Mouse (Mus musculus) gastrocnemius, postnatal 10 days (tissue): ENCODE measurements around the gene 1810013L24Rik. TPM values are rescaled to one million over a fixed set of nuclear protein-coding genes. Genes with fewer than 3 reads are reported as not detected.
"Not testable (repeated sequence)": the region's sequence is repeated elsewhere in the genome, so short reads cannot be mapped to it uniquely, and the experiment has no call there.

Experiments used
- DNase-seq: peaks from one replicate; pipeline ENCODE4 v3.0.0; 2021; ENCODE audit warnings: mixed read lengths
- total RNA-seq, 2 experiments: library from RNA; stranded (reverse); gene quantifications; 2 replicates each; pipeline ENCODE4 v1.2.3; 2021

1810013L24Rik gene
- total RNA-seq, 2 experiments from 2014 or later = 64.1 to 68.9 TPM

DNA sequence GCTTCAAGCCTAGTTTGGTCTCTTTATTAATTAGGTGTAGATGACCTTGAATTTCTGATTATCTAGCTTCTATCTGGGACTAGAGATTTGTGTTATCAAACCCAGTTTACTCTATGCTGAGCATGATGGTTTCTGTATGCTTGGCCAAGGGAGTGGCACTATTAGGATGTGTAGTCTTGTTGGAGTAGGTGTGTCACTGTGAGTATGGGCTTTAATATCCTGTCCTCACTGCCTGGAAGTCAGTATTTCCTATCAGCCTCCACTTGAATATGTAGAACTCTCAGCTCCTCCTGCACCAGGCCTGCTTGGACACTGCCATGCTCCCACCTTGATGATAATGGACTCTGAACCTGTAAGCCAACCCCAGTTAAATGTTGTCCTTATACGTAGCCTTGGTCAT is 7.0 kb downstream of the 1810013L24Rik start:
- DNase-seq = no peak

- DNase-seq = no peak
Measured at GRCm38 (mm10) chr16:8837595-8837994, 7.7 kb downstream of the 1810013L24Rik start.

DNA sequence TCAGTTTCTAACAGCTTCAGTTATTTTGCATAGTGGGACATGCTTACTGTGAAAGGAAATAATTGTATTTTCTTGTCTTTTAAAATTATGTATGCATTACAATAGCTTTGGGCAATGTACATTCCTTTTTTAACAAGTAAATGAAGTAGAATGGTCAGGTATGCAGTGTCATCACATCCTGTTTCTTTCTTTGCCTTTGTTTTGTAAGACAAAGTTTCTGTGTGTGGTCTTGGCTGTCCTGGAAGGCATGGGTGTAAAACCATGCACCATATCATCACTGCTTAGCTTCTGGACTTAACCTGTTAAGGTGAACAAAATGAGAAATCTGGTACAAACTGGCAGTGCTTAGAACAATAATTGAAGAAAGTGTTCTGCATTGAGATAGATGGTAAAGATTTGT is 9.0 kb downstream of the 1810013L24Rik start:
- no peak for DNase-seq

- DNase-seq = no peak
Measured at GRCm38 (mm10) chr16:8840557-8840956, 10.7 kb downstream of the 1810013L24Rik start.

- DNase-seq = no peak
Measured at GRCm38 (mm10) chr16:8842962-8843361, 13.1 kb downstream of the 1810013L24Rik start.

- no peak for DNase-seq
Measured at GRCm38 (mm10) chr16:8843580-8844175, 13.8 kb downstream of the 1810013L24Rik start.

DNA sequence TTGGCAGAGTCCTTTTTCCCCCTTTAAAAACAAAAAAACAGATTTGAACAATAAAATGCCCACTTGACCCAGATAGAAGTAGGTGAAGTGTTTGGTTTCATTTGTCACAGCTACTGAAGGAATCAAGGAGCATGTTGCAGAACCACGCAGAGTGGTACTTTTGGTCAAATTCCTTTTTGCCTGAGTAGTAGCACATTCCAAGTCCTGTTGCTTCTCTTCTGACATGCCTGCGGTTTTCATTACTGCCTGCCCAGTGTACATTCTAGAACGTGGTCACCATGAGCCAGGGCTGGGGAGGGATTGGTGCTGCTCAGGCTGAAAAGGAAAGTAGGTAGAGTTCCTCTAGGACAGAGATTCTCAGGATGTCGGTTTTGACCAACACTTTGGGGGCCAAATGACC is 16.1 kb downstream of the 1810013L24Rik start:
- DNase-seq = no peak

GRCm38 (mm10) chr16:8848309-8849068 is 18.6 kb downstream of the 1810013L24Rik start:
- DNase-seq = no peak

DNA sequence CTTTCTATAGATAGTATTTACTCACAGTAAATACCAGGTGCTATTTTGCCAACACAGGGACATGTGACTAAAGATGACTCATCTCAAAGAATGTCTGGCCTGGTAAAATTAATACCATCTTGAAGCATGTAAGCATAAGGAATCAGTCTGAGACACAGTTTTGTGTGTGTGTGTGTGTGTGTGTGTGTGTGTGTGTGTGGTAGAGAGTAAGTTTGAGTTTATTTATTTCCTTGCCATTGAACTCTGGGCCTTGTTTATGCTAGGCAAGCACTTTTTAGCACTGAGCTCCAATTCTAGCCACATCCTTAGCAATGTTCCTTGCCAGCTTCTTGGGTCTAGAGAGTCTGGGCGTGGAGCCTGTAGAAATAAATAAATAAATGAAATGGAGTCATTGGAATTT is 20.0 kb downstream of the 1810013L24Rik start:
- DNase-seq = no peak

- DNase-seq = no peak
Measured at GRCm38 (mm10) chr16:8855143-8855542, 25.2 kb downstream of the 1810013L24Rik start.

- DNase-seq = no peak
Measured at GRCm38 (mm10) chr16:8856820-8857219, 26.9 kb downstream of the 1810013L24Rik start.

DNA sequence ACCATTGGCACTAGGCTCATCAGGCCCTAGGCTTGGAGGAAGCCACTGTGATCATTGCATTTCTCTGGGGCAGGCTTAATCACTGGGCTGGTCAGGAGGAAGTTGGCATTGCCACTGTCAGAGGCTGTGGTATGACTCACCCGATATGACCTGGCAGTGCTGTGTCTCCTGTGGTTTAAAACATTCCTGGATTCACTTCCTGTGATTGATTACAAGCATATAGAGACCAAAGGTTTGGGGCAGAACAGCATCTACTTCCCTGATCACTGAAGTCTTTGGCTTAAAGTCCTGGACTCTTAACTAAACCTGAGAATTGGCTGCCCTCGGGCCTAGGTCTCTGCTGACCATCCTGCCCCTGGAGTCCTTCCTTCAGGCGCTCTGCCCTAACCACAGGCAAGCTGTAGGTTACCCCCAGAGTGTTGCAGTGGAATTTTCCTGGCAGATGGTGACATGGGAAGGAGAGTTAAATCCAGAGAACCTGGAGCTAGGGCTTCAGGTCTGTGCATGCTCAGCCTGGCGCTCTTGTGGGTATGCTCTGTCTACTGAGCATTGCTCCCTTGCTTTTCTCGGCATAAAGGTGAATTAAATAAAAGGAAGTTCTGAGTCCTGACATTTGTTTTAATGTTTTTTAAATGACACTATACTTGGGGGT is 32.6 kb downstream of the 1810013L24Rik start:
- no peak for DNase-seq

DNA sequence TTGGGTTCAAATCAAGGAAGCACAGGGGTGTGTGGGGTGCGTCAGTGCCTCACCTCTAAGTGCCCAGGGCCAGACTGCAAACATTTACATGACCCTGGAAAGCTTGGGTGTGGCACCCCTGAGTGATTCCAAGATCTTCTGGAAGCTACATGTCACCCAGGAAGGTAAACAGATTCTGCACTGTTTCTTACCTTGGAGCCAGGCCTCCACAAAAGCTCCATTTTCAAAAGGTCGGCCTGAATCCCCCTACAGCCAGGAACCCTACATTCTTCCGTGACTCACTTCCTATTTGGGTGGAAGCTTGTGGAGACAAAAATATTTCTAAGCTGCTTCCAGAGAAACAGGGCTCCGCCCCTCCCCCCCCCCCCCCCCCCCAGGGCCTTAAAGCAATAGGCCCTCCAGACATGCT is 34.3 kb downstream of the 1810013L24Rik start:
- DNase-seq = no peak

- no peak for DNase-seq
Measured at GRCm38 (mm10) chr16:8867406-8867955, 37.6 kb downstream of the 1810013L24Rik start.

- no peak for DNase-seq
Measured at GRCm38 (mm10) chr16:8868506-8868905, 38.6 kb downstream of the 1810013L24Rik start.

- DNase-seq = peak; percentile 68
Measured at GRCm38 (mm10) chr16:8869715-8870114, 39.8 kb downstream of the 1810013L24Rik start.

DNA sequence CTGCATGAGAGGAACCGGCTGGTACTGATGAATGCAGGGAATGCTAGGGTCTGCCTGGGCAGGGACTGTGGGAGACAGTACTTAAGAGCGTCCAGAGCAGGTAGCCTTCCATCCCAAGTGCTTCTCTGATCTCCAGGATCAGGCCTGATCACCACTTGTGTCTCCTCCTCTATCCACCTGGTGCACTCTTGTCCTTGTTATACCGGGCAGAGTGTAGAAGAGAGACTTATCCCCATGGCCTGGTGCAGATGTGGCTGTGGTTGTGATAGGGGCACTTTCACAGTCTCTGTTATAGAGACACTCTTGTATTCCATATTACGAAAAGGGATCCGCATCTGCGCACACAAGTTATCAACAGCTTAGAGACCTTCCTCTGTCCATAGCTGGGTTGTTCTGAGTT is 41.5 kb downstream of the 1810013L24Rik start:
- no peak for DNase-seq

DNA sequence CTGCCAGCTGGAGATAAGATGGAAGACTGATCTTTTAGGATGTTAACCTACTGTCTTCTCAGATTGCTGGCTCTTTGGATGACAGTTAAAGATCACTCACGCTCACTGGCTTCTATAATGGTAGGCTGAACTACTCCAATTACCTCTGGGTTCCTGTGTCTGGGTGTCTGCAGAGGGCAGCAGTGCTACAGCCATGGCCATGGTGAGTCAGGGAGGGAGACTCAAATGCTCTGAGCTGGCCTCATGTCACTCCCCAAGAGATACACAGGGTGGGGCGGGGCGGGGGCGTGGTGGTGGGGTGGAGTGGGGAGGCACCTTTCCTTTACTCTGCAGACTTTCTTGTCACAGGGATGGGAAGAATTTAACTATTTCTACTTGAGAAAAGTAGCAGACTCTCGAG is 42.1 kb downstream of the 1810013L24Rik start:
- no peak for DNase-seq

GRCm38 (mm10) chr16:8872486-8872885 is 42.6 kb downstream of the 1810013L24Rik start:
- no peak for DNase-seq

- DNase-seq = no peak
Measured at GRCm38 (mm10) chr16:8880076-8880475, 50.2 kb downstream of the 1810013L24Rik start.

GRCm38 (mm10) chr16:8883674-8884241 is 53.9 kb downstream of the 1810013L24Rik start:
- DNase-seq = peak; percentile 88

DNA sequence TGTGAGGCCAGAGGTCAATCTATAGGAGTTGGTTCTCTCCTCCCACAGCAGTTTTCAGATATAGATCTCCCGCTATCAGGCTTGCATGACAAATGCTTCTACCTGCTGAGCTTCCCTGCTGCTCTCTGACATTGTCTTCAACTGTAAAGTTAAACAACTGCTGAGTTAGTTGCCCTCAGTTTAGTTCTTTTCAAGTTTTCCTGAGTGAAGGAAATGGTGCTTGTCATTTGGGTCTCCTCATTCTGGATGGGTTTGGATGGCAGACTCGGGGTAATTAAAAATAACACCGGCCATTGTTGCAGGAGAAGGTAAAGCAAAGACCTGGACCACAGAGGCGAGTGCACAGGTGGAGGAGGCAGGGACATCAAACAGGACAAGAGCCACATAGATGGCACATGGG is 64.3 kb downstream of the 1810013L24Rik start:
- not testable (repeated sequence) for DNase-seq

DNA sequence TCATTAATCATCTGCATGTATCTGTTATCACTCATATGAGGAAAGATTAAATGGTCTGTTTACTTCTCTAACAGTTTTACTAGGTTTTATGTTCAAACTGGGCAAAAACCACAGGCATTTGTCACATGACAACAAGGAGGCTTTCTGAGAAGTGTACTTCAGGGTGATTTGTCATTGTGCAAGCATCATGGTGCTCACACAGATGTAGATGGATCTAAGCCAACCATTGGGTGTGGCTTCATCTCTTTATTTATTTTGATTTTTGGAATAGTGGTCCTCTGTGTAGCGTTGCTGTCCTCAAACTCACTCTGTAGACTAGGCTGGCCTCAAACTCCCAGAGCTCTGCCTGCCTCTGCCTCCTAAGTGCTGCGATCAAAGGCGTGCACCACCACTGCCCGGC is 65.4 kb downstream of the 1810013L24Rik start:
- DNase-seq = no peak
